Mouse (Mus musculus) CH12.LX (cell line): ENCODE data around the gene Cep170b.

Experiments used
- CHD1 ChIP-seq: IDR thresholded peaks from 2 replicates; pipeline ENCODE4 v1.6.1; 2012; ENCODE audit warnings: low read depth, low read length, improper control_type of control experiment, inconsistent platforms
- CHD2 ChIP-seq: IDR thresholded peaks from 2 replicates; pipeline ENCODE4 v1.6.1; 2011; ENCODE audit warnings: low read length, improper control_type of control experiment
- CTCF ChIP-seq, 2 experiments: IDR thresholded peaks in 1 of 2; conservative IDR thresholded peaks in 1 of 2; 2 replicates each; pipeline ENCODE4 v1.5.1; 2011 to 2012; ENCODE audit warnings: low read depth in 2 of 2, low read length in 2 of 2, improper control_type of control experiment in 1 of 2, inconsistent platforms in 1 of 2, mild to moderate bottlenecking in 1 of 2, moderate library complexity in 1 of 2
- E2F4 ChIP-seq: IDR thresholded peaks from 2 replicates; pipeline ENCODE4 v1.6.1; 2011; ENCODE audit warnings: low read depth, low read length, improper control_type of control experiment; ENCODE audit not compliant: insufficient replicate concordance
- ELF1 ChIP-seq: IDR thresholded peaks from 2 replicates; pipeline ENCODE4 v1.6.1; 2014; ENCODE audit warnings: low read depth, mild to moderate bottlenecking, inconsistent platforms, low read length, improper control_type of control experiment
- MEF2A ChIP-seq: IDR thresholded peaks from 2 replicates; pipeline ENCODE4 v1.6.1; 2014; ENCODE audit warnings: low read depth, mild to moderate bottlenecking, inconsistent platforms, low read length, improper control_type of control experiment, borderline replicate concordance
- MXI1 ChIP-seq: IDR thresholded peaks from 2 replicates; pipeline ENCODE4 v1.6.1; 2011; ENCODE audit warnings: mild to moderate bottlenecking, low read depth, low read length, improper control_type of control experiment
- NELFE ChIP-seq: IDR thresholded peaks from 2 replicates; pipeline ENCODE4 v1.6.1; 2011; ENCODE audit warnings: low read depth, low read length, improper control_type of control experiment
- POLR2A ChIP-seq: IDR thresholded peaks from 2 replicates; pipeline ENCODE4 v1.6.1; 2011; ENCODE audit warnings: low read depth, mild to moderate bottlenecking, improper control_type of control experiment, low read length
- POLR2AphosphoS2 ChIP-seq: IDR thresholded peaks from 2 replicates; pipeline ENCODE4 v1.6.1; 2011; ENCODE audit warnings: low read depth, low read length, improper control_type of control experiment
- RCOR1 ChIP-seq: conservative IDR thresholded peaks from 2 replicates; pipeline ENCODE4 v1.6.1; 2012; ENCODE audit warnings: low read depth, mild to moderate bottlenecking, inconsistent platforms, low read length, improper control_type of control experiment
- TBP ChIP-seq: conservative IDR thresholded peaks from 2 replicates; pipeline ENCODE4 v1.6.1; 2011; ENCODE audit warnings: low read depth, low read length, improper control_type of control experiment
- USF1 ChIP-seq: IDR thresholded peaks from 2 replicates; pipeline ENCODE4 v1.6.1; 2014; ENCODE audit warnings: low read depth, mild to moderate bottlenecking, inconsistent platforms, low read length, improper control_type of control experiment
- ZC3H11A ChIP-seq: IDR thresholded peaks from 2 replicates; pipeline ENCODE4 v1.6.1; 2012; ENCODE audit warnings: low read depth, mild to moderate bottlenecking, inconsistent platforms, low read length, improper control_type of control experiment

- no peak for TF ChIP-seq E2F4
- TF ChIP-seq ELF1 = no peak
- no peak for TF ChIP-seq USF1
- no peak for TF ChIP-seq CHD2
- no peak for TF ChIP-seq NELFE
- no peak for TF ChIP-seq TBP
- peak; percentile 77 to 87 for TF ChIP-seq CTCF (conservative IDR thresholded peaks at IDR 0.05 in 1 of 2, IDR thresholded peaks at IDR 0.05 in 1 of 2; ENCODE audit: low read depth in 2 of 2, low read length in 2 of 2)
- TF ChIP-seq MEF2A = no peak
- TF ChIP-seq POLR2A = no peak
- TF ChIP-seq CHD1 = no peak
- TF ChIP-seq RCOR1 = no peak
- no peak for TF ChIP-seq POLR2AphosphoS2
- TF ChIP-seq MXI1 = no peak
- TF ChIP-seq ZC3H11A = no peak
Measured at GRCm38 (mm10) chr12:112717140-112717539, 3.1 kb upstream of the Cep170b start.
